Mouse (Mus musculus): ENCODE results near the gene Etnk2.

The Etnk2 gene

DNA sequence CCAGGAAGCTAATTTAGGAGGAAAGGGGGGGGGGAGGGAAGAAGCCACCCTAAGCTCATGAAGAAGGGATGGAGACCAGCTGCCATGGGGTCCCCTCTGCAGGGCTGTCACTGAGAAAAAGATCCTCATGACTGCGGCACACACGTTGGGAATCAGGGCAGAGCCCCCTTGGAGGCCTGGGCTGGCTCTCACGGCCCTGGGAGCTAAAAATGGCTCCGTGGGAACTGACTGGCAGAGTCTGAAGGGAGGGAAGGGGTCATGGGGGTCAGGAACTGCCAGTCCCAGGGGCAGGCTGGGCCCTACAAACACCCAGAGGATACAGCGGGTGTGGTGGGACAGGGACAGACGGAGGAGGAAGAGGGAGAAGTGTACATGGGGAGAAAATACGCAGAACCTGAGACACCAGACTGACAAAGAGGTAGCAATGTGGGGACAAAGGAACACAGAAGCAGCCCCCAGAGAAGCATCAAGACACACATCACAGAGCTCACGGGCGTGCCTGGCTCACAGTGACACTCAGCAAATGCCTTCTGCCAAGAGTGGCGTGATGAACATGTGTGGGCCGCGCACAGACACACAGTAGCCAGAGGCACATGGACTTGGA lies 19.3 kb downstream of the Etnk2 start:
- no peak for DNase-seq (ENCODE audit: low spot score)

DNA sequence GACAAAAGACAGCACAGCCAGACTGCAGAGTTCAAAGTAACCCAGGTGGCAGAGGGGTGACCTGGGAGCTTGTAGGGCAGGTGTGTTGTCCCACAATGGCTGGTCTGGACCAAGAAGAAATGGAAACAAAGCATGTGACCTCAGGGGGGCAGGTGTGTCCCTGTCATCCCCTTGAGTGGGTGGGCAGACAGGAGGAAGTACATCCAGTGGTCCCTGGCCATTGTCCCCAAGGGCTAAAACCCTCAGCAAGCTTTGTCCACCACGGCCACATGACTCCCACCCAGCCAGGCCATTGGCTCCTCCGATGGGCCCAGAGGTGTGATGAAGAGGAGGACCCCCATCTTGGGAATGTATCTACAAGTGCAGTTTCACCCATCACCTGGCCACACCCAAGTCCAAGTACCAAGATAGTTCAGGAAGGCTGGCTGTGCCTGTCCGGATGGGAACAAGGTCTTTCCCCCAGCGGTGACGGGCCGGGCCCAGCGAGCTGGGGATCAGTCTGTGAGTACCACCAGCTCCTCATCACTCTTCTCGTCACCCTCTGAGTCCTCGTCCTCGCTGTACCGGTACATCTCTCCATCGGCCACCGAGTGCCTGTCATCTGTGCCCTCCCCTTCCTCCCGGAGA lies 19.9 kb downstream of the Etnk2 start:
- no peak for DNase-seq (ENCODE audit: low spot score)

DNA sequence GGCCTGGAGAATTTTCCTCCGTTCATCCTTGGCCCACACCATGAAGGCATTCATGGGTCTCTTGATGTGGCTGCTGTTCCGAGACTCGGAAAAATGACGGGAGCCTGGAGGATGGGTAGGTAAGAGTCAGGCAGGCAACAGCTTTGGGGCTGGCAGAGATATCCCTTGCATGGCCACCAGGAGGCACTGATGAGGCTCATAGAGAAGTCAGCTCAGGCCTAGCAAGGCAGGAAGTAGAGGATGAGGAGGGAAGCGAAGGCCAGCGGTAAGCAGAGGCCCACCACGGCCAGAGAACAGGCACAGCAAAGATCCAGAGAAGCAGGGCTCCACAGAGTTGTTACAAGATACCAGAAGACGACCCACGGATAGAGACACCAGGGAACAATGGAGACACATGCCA lies 22.1 kb downstream of the Etnk2 start:
- peak; percentile 56 for DNase-seq (ENCODE audit: low spot score)

DNA sequence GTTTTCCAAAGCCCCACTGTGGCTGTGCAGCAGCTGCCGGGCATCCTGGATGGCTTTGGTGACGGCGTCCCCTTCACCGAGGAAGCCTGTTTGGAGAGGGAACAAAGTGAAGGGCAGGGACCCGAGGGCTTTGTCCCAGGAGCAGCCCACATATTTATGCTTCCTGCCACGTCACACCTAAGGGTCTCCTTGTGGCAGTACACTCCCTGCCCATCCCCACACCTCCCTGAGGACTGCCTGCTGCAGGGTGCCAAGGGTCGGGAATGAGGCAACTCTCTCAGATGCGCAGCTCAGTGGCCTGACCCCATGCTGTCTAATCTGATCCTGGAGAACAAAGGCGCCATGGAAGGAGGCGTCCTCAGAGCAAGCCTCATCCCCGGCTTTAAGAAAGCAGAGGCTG lies 22.8 kb downstream of the Etnk2 start:
- no peak for DNase-seq (ENCODE audit: low spot score)

DNA sequence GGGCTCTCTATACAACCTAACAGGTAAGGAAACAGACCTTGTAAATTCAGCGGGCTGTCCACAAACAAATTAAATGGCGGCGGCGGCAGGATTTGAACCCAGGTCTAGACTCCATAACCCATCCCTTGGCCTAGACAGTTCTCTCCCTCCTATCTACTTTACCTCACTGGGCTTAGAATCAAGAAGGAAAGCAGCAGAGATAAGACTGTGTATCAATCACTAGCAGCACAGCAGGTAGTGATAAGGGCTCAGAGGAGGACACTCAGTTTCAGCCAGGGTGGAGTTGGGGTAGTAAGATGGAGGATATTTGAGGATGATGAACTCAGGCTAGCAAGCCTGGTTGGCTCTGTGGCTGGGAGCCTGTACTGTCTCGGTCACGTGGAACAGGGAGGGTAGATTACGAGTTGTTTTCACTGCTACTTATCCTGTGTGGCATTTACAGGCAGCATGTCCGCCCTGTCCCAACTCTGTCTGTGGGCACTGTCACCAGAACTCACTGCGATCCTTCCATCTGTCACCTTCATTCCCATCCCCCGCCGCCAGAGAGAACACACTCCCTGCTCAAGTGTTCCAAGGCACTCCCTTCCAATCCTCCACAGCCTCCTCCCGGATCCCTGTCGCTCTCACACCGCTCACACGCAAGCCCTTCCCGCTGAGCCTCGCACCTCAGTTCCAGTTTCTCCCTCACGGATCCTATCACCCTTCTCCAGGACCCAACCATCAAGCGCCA lies 24.3 kb downstream of the Etnk2 start:
- no peak for DNase-seq (ENCODE audit: low spot score)

DNA sequence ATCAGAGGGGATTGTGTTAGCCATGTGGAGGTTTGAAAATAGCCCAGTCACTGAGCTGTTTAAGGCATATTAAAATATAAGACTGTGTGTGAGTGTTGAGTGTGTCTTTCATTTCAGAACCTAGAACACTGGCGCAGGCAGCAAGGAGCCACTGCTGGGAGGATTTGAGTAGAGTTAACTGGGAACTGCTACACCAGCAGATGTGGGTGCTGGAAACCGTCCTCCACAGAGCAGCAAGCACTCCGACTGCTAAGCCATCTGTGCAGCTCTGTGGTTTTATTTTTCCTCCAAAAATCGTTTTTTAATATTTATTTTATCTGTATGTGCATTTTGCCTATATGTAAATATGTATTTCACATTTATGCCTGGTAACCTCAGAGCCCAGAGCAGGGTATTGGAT lies 31.3 kb downstream of the Etnk2 start:
- DNase-seq (ENCODE audit: low spot score) = no peak

DNA sequence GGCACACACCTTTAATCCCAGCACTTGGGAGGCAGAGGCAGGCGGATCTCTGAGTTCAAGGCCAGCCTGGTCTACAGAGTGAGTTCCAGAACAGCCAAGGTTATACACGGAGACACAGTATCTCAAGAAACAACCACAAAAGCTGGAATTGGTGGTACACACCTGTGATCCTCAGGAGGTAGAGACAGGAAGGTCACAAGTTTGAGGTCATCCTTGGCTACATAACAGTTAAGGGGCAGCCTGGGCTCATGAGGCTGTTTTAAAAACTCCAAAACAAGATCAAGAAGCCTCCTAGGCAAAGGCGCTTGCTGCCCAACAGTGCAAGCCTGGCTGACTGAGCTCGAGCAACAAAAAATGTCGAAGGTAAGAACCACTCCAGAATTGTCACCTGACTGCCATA lies 33.3 kb downstream of the Etnk2 start:
- DNase-seq (ENCODE audit: low spot score) = no peak

DNA sequence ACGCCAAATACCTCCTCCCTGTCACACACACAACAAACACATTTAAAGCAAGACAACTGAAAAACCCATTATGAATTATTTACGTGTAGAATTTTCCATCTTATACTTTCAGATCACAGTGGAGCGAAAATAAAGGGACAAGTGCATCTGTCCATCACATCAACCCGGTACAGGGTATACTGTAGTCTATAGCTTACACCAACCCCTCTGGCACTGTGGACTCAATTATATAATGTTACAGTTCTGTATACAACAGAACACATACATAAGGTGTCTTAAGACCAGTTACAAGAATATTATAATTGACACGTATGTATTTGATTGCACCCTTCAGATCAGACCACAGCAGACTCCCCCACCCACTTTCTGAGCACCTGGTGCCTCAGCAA lies 33.7 kb downstream of the Etnk2 start:
- no peak for DNase-seq (ENCODE audit: low spot score)

DNA sequence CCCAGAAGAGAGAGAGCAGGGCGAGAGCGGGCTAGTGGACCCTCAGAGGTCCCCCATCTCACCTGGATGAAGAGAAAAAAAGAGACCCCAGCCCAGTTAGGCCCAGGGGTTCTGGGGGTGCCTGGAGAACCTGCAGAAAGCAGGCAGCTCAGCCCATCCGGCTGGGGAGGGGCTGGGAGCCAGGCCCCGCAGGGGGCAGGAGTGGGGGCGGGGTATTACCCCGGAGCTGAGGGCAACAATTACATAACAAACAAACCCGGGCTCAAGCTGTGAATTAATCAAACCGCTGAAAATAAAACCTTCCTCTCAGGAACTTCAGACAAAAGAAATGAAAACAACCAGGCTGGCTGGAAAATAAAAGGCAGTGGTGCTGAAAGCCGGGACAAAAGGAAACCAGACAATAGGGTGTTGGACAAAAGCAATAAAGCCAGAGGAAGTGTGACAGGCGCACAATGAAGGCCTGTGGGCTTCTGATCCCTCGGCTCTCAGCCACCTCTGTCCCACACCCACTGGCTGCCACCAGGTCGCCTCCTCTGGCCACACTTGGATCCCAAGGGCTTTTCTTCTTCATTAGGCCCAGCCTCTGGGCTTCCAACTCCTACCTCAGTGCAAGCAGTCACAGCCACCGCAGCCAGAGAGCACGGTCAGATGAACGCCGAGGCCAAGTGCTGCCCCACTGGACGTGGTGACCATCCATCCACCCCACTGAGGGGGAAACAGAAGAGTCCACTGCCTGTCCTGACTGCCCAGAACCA lies 34.3 kb downstream of the Etnk2 start:
- no peak for DNase-seq (ENCODE audit: low spot score)

DNA sequence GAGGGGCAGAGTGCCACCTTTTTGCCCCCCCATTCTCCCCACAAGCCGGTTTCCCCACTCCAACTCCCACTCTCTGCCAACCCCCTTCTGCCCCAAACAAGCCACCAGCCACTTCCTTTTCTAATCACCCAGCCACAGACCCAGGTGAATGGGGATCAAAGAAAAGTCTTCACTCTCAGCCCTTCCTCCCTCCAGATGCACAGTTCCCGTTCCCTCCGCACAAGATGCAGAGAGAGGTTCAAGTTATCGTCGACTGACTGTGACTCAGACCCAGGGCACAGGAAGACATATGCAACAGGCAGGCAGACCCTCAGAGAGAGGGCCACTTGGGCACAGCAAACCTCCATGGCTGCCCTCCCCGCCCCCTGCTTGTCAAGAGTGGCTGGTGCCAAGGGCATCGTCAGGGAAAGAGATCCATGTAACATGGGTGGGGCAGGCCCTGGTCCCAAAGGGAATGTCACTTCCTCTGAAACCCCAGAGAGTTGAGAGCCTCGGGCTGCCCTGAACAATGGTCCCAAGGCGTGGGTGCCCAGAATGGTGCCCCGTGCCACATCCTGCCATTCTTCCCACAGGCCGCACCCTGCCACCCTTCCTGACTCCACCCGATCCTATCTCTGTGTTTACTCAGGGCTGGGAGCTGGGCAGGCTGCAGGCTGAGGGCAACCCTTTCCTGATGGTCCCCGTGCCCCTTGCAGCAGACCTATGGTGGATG lies 36.8 kb downstream of the Etnk2 start:
- DNase-seq (ENCODE audit: low spot score) = no peak

DNA sequence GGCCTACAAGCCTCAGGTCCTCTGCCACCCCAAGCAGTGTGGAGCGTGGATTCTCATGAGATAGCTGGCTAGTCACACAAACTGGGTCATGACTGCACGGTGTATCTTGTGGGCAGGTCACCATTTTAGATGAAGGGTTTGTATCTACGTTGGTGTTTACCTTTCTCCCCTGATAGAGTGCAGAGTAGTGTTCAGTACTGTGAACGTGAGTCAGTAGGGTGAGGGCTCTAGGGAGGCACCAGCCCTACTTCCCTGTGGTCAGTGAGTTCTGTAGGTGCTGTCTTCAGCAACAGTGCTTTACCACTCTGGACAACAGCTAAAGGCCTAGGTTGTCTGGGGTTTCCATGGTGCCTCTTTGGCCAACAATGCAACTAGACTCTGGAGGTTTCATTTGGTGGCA lies 40.6 kb downstream of the Etnk2 start:
- DNase-seq (ENCODE audit: low spot score) = no peak

DNA sequence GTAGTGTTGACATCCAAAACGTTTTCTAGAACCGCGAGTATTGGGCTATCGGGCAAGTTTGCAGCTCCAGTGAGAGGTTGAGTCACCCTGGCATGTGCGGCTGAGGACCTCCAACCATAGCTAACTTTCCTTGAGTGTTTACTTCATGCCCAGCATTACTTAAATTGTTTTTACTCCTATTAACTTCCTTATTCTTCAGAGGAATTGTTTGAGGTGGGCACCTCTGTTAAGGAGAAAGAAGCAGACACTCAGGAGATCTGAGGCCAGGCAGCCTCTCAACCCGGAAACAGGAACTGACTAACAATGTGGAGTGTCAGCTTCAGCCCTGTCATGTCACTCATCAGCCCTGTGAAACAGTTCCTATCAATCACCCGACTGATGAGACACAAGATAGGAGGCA lies 43.2 kb downstream of the Etnk2 start:
- no peak for DNase-seq (ENCODE audit: low spot score)

DNA sequence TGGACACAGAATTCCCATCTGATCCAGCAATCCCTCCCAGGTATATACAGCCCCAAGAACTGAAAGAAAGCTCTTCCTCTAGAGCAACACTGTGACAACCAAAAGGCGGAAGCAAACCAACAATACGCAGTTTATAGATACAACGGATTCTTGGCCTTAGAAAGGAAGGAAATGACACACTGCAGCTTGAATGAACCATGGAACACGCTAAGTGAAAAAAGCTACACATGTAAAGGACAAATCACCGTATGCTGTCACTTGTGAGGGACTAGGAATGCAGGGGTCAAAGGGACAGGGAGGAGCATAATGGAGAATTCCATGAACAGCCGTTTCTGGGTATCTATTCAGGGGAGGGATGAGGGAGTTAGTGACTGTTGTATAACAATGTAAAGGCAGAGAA lies 44.1 kb downstream of the Etnk2 start:
- no peak for DNase-seq (ENCODE audit: low spot score)

DNA sequence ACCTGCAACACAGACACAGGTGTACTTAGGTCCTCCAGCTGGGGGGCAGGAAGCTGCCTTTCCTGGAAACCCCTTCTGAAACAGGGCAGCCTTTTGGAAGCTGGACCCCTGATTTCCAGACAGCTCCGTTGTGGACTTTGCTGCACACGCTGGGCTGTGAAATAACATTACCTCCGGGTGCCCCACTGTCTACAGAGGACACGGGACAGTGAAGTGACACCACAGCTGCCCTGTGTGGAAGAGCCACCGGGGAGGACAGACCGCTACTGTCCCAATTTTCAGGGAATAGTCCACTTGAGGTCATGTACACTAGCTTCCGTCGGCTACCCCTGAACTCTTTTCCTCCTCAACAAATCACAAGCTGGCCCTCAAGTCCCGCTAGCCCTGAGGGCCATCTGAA lies 44.9 kb downstream of the Etnk2 start:
- no peak for DNase-seq (ENCODE audit: low spot score)

DNA sequence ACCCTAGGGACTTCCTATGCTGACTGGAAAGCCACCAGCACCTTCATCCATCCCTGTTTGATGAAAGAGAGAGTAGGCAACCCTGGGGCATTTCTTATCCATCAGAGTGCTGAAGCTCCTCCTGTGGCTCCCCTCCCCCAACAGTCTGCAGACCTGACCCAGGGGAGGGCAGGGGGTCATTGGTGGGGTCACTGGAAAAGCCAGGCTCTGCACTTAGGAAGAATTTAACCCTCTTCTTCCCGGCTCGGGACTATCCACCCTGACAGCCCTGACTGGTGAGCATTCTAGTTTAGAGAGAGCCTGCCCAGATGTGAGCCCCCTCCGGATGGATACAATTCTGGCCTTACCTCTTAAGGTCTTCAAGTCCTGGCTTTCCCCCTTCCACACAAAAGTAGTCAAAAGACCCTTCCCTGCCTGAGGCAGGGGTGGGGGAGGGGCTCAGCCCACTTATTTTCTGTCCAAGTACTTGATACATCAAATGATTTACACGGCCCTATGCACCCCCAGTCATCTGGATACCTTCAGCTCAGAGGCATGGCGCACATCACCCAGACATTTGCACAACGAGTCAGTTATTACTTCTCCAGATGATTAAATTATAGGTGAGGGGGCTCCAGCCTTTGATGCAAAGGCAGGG lies 45.6 kb downstream of the Etnk2 start:
- DNase-seq (ENCODE audit: low spot score) = no peak

DNA sequence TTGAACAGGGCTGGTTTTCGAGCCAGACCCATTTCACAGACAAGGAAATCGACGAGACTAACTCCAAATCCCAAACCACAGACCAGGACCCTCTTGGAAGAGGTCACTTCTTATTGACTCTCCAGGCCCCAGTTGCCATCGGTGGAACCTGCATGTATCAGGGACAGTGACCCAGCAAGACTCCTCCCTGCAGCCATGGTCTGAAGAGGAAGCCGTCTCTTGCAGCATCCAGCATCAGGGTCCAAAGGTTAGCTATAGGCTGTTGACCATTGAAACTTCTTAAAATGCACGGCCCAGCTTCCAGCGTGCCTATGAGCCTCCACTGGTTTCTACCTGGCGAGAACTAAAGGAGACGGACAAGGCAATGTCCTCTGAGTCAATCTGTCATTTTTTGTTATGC lies 46.4 kb downstream of the Etnk2 start:
- DNase-seq (ENCODE audit: low spot score) = no peak

DNA sequence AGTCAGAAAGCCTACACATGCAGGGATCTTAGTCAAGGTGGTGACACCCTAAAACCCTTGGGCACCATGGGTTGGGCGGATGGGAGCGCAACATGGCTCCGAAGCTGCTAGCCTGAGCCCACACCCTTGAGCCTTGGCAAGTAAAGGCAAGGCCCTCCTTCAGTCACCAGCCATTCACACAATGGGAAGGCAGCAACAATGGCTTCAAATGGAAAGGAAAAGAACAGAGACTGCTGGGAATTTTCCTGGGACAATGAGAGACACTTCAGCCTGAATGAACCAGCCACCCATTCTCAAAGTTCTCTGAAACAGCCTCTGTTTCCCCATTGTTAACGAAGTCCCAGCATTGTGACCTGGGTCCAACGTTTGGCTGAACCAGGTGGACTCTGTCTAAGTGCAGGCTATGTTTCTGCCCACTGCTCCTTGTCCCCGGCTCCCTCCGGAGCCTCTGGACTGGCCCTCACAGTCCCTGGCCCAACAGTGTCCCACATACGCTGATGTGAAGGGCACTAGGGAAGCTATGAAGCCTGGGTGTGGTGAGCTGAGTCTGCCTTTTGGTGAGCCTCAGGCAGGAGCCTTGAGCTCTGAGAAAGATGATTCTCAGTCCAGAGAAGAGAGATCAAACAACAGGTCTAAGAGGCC lies 48.3 kb downstream of the Etnk2 start:
- no peak for DNase-seq (ENCODE audit: low spot score)

DNA sequence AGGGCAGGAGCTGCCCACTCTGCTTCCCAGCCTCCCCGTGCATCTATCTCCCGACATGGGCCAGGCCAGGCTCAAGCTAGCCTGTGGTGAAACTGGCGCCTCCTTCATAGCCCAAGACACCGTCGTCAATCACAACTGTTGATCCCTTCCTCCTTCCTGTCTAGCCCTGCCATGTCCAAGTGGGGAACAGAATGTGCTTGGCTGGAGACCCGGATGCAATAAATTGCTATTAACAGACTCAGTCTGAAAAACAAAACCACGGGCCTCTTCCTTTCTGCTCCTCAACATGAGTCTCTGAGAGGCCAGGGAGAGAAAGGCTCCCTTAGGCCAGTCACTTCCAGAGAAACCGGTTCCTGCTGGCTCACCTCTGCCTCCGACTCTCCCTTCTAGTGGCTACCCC lies 49.6 kb downstream of the Etnk2 start:
- no peak for DNase-seq (ENCODE audit: low spot score)

DNA sequence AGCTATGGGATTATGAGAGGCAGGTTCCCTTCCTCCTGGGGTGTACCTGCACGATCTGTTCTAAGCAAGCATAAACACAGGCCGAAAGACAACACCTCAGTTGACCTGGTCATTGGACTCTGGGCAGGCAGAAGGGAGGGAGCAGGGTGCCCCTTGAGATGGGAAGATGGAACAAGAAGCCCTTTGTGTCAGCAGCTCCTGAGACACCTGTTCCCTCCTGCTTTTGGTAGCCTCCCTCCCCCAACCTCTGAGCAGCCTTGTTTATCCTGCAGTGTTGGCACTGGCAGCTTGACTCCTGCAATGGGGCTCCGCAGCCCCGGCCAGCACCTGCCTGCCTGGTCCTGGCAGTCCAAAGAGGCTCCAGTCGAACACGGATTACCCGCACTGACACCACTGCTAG lies 51.7 kb downstream of the Etnk2 start:
- DNase-seq (ENCODE audit: low spot score) = no peak

DNA sequence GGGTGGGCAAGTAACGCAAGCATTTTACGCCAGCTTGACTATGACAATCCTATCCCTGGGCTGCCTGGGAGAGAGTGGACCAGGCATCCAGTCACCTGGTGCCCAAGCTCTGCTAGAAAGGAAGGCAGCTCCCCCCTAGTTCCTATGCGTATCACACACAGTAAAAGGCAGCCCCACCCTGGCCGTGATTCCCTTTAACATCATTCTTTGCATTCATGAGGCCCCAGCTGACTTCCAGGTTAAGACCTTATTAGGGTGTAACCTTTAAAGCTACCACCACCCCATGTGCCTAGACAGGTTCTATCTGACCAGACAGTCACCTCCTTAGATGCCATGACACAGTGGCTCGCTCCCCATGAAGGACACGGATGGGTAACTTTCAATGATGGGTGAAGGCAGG lies 52.1 kb downstream of the Etnk2 start:
- DNase-seq (ENCODE audit: low spot score) = no peak

DNA sequence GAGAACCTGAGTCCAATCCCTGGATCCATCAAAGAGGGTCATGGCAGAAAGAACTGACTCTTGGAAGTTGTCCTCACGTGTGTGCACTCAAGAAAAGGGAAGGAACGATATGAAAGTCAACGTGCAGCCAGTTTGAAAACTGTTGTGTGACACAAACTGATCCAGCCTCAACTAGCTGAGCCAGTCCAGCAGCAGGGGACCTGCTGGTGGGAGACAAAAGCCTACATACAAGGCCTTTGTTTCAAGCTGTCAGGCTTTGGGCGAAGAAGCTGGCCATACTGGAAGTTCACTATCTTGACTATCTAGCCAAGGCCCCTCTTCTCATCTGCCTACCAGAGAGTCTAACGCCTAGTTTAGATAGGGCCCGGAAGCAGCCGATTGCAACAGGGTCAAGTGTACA lies 53.1 kb downstream of the Etnk2 start:
- no peak for DNase-seq (ENCODE audit: low spot score)
